Mouse (Mus musculus) heart, postnatal 4 days (tissue): ENCODE measurements around the gene BC048403. TPM values are rescaled to one million over a fixed set of nuclear protein-coding genes. Genes with fewer than 3 reads are reported as not detected.

Source experiments
- DNase-seq: peaks from one replicate; pipeline ENCODE4 v3.0.0; 2021
- total RNA-seq, 2 experiments: library from RNA; stranded (reverse); gene quantifications; 2 replicates each; pipeline ENCODE4 v1.2.3; 2021

Gene BC048403
- total RNA-seq, 2 experiments from 2014 or later: 2.7 to 2.9 TPM

DNA sequence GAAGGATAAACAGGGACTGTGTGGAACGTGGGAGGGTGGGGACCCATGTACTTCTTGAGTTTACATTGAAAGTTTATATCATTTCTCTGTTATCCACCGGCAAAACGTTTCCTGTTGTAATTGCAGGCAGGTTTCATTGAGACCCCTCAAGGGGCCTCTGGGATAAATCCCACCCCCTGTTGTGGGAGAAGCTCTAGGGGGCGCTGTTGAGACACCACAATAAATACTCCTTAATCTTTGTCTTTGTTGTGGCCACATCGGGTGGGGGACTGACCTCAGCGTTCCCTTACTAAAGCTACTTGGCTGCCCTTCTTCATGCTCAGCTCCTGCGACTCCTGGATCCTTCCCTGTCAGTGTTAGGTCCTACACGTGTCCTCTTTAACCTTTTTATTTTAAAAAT is 19.4 kb downstream of the BC048403 start:
- no peak for DNase-seq

DNA sequence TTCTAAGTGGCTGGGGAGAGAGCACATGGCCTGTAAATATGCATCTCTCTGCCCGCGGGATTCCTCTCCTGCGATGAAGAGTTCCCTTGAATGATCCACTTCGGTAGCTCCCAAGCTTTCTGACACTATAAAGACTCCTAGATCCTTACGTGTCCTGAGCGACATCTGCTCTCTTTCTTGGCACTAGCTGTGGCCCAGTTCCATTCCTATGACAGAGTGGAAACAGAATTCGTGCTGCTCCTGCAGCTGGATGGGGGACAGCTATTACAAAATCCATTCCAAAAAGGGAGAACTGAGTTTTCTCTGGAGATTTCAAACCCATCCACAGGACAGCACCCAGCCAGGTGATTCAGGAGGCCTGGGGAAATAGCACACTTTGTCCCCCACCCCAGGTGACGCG is 22.4 kb downstream of the BC048403 start:
- peak; percentile 16 for DNase-seq

DNA sequence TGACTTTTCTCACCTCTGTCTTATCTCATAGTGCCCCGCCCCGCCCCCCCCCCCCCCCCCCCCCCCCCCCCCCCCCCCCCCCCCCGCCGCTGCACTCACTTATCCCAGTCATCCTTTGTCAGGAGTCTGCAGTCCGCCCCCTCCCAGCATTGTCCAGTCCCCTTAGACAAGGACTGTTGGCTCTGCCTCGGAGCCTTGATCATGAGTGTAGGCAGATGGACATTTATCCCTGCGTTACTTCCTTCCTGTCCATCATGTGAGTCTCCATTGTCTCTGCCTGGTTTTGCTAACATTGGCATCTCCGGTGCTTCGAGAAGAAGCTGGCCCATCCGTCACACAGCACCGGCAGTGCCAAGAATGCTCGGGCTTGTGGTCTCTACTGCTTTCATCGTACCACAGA is 23.5 kb downstream of the BC048403 start:
- DNase-seq: no peak

DNA sequence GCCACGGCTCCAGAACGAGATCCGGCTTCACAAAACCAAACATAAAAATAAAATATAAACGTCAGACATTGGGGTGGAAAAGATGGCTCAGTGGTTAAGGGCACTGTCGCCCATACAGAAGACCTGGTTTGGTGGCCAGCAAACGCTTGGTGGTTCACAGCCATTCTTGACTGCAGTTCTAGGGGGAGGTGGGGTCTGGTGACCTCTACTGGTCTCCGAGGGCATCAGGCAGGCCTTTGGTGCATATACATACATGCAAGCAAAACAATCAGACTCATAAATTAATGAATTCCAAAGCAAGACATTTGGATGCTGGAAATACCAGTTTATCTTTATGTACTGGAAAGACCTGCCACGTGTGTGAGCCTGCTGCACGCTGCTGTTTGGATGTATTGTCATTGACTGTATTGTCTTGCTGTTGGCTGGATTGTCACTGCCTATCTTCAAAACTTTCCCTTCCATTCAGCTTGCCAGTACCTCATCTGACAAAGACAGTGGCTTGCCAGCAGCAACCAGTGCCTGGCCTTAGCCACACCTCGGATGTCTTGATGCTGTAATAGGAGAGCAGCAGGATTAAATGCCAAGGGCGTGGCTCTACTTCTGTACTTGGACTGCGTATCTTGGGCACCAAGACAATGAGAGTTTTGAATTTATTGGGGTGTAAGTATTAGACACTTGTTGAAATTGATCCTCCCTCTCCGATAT is 24.9 kb downstream of the BC048403 start:
- no peak for DNase-seq

DNA sequence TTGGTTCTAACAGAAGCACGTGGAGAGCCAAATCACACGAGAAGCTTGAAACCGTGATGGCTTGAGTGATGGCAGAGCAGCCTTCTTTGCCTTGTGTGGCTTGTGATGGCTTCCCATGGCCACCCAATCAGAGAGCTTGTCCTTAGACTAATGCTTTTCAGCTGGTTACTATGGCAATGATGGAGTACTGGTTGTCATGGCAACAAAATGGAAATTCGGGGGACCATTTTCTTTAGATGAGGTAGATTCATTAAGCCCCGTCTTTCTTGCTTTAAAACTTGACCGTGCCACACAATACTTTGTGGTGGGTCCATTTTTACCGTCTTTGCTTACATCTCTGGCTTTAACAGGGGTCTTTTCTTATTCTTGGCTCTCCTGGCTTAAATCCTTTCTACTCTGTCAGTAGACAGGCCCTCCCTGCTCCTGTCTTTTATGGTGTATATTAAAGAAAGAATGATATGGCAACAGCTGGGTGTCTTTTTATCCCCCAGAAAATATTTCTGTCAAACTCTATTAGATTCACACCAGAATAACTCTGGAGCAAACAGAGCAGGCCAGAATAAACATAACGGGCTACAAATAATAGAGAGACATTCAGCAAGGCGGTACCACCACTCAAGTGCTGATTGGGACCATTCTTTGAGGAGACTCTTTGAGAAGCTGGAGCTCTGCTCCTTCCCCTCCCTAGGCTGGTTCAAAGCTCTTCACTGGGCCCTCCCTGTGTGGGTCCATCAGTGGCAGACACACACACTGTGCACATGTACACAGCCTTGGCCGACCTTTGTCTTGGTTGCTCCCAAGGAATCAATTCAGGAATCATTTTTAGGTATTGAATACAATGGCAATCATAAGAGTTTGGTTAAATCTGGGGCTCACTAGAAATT is 25.7 kb downstream of the BC048403 start:
- DNase-seq: no peak

DNA sequence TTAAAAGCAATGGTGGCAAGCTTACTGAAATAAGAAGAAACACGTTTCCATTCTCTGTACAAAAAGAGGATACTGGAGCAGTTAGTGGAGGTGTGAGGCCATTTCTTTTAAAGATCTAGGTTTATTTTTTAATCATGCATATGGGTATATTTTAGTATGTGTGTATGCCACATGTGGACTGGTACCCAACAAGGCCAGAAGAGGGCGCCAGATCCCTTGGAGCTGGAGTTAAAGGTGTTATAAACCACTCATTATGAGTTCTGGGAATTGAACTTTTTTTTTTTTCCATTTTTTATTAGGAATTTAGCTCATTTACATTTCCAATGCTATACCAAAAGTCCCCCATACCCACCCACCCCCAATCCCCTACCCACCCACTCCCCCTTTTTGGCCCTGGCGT is 27.6 kb downstream of the BC048403 start:
- DNase-seq: peak; percentile 39

DNA sequence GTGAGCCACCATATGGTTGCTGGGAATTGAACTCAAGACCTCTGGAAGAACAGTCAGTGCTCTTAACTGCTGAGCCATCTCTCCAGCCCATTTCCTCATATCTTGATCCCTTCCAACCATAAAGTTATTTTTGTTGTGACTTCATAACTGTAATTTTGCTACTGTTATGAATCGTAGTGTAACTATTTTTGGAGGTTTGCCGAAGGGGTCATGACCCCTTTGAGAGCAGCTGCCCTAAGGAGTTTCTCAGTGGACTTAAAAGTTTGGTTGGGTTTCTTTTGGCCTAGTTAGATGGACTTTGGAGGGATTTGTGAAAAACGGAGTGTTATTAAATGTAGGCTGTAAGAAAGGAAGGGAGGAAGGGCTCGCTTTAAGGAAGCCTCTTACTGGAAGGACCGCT is 30.0 kb downstream of the BC048403 start:
- no peak for DNase-seq

DNA sequence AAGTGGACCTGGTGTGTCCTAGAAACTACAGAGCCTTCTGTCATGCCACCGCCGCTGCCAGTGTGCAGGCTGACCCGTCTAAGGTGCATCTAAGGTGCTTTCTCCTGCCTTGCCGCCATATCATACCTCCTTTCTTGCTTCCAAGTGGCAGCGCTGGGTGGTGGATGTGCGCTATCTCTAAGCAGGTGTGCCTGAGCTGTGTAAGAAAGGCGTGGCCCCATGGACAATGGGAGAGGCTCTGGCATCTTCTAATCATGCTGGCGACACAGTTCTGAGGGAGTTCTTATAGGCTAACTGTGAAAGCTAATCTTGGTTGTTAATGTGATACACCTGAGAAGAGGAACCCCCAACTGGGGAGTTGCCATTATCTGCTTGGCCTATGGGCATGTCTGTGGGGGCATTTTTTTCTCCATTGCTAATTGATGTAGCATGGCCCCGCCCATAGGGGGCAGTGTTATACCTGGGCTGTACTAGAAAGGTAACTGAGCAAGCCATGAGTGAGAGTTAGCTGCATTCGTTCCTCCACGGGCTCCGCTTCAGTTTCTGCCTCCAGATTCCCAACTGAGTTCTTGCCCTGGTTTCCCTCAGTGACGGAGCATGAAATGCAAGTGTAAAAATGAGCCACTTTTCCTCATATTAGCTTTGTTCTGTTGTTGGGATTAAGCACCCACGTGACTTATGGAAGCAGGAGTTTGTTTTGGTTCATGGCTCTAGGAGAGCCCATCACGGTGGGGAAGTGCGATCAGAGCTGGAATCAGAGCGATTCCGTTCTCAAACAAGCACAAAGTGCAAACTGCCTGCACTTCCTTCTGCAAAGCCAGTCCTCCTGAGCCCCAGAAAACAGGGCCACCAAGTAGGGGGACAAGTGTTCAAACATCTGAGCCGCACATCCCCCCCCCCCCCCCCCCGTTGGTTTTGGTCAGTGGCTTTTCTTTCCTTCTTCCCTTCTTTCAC is 31.2 kb downstream of the BC048403 start:
- peak; percentile 25 for DNase-seq

DNA sequence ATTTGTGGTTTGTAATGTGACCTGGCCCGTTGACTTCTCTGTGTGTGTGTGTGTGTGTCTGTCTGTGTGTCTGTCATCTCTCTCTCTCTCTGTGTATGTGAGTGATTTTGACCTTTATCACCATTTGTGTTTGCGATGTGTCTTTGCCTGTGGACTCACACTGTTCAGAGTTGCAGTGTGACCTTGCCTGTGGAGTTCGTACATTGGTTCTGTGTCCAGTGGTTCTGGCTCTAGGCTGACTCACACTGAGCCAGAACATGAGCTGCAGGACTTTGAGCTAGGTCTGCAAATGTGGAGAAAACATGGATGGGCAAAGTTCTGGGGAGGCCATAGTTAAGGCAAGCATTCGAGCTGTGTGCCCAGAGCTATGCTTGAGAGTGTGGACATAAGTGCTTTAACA is 34.1 kb downstream of the BC048403 start:
- no peak for DNase-seq

DNA sequence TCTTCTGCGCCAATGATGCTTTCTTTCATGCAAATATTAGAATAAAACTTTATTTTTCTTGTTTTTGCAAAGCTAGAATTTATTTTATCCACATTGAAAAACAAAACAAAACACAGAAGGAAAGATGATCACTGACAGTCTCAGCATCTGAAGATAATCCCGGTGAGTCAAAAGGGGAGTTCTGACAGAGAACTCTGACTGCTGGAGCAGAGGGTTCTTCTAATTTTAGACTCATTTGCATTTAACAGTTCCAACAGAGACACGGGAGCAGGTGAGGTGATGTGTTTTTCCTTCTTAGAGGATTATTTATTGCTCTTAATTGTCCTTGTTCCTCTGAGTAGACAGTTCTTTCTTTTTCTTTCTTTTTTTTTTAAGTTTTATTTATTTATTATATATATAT is 36.3 kb downstream of the BC048403 start:
- no peak for DNase-seq

DNA sequence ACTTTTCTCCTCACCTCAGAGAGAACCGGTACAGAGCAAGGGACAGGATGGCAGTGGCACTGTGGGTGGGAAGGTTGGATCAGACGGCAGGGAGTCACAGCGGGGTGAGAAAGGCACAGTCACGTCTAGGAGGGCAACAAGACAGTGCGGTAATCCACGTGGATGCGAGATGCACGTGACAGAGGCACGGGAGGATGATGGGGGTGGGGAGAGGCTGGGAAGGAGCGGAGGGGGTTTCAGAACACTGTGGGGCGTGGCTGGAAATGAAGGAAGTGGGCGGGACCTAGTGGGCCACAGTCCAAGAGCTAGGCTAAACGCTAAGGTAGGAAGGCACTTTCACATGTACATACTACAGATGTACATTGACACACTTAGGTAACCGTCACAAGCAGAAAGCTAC is 41.4 kb downstream of the BC048403 start:
- peak; percentile 34 for DNase-seq

DNA sequence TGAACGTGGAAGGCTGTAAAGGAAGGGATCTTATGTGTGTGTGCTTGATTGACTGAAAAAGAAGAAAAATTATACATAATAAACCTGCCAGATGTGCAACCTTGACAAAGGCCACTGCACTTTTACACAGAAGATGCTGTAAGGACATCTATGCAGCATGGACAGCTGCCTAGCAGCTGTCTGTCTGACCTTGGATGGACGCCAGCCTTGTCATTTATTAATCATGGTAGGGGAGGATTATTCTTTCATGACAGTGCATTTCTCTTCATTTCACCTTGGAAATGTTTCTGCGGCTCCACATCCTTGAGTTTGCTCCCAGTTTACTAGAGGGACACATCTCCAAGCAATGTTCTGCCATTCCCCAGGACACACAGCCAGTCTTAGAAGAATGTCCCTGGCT is 48.8 kb downstream of the BC048403 start:
- no peak for DNase-seq

DNA sequence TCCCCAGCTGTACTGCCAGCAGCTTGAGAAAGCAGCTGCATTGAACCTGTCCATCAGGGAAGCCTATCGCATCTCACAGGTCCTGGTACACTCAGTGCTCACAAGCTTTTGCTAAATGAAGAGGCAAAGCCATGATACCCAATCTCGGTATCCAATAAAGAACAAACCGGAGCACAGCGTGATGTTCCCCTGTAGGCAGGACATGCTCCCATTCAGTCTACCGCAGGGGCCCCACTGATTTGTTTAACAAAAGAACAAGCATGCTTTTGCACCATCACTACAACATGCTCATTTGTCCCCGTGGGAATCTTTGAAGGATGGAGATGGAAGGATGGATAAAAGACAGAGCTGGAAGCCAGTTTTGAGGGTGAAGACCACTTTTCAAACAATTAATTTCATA is 50.3 kb downstream of the BC048403 start:
- no peak for DNase-seq

DNA sequence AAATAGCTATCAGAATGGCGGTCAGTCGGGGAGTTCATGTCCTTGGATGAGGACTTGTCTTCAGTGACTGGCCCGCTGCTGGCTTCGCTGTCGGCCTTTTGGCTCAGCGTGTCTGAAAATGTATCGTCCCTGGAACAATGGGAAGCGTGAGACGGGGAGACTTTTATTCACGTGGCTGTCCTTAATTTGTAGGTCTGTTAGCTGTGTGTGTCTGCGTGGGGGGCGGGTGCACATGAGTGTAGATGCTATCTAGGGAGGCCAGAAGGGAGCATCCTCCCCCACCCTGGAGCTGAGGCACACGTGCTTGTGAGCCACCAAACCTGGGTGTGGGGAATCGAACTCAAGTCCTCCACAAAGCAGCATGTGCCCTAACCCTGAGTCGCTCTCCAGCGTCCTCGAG is 52.9 kb downstream of the BC048403 start:
- DNase-seq: no peak

DNA sequence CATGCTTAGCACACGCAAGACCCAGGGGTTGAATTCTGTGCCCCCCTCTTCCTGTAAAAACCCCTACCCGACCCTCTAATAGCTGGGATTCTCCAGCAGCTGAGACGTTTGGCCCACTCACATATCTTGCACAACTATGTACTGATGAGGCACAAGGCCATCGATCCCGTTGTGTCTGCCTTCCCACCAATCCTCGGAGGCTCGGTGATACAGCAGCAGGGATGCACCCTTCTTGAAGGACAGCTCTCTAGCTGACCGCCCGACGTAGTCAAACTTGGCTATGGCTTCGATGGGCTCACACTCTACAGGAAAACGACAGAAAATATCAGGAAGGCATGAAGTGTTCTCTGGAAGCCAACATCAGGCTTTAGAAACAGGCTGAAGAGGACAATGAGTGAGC is 54.7 kb downstream of the BC048403 start:
- no peak for DNase-seq

DNA sequence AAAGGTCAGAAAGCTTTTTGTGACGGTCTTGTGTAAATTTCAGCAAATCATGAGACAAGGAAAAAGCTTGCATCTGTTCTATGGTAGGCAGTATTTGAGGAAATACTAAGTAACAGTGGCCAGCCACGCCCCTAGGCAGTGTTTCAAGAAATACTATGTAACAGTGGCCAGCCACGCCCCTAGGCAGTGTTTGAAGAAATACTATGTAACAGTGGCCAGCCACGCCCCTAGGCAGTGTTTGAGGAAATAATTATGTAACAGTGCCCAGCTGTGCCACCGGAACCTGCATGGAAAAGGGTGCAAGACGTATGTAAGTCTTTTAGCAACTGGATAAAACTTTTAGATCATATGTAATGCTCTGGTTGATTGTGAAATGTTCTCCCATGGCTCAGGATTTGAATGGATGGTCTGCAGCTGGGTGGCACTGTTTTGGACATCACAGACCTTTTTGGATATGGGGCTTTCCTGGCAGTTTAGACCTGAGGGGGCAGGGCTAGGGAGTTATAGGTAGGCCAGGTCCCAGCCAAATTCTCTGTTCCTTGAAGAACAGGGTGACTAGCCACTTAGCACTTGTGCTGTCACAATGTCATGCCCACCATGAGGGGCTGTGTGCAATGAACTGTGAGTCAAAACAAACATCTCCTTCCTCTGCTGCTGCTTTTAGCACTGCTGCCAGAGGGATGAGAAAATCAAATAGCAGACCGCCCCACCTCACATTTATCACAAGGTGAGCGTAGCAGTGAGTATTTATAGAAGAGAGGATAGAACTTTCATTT is 56.5 kb downstream of the BC048403 start:
- no peak for DNase-seq

DNA sequence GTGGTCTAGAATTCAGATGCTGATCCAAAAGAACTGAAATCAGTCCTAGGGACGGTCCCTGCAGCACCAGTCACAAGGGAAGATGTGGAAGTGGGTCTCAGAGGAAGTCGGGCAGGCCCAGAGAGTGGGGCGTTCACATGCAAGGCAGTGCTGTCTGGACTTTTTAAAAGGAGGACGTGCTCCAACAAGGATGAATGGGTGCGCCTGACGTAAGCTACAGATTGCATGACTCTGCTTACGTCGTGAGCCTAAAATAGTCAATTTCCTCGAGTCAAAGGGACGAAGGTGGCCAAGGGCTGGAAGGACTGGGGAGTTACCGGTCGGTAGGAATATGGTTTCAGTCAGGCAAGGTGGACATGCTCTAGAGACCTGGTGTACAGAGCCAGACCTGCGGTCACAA is 60.3 kb downstream of the BC048403 start:
- no peak for DNase-seq

Other genes starting within 250 kb of the BC048403 start
- 10 to 100 TPM; 18.7 to 26.8 TPM for gene Tbk1, start 153.2 kb upstream of the BC048403 start, total RNA-seq
- 10 to 100 TPM; 32.3 to 38.0 TPM for gene Xpot, start 113.6 kb upstream of the BC048403 start, total RNA-seq
- not detected for gene D930020B18Rik, start 98.3 kb upstream of the BC048403 start, total RNA-seq